Mouse (Mus musculus) stomach, postnatal 0 days (tissue): Measurements from ENCODE around the gene Kcnc3.

ENCODE experiments used
- CTCF ChIP-seq: IDR thresholded peaks from 2 replicates; pipeline ENCODE4 v1.5.1; 2016; ENCODE audit warnings: antibody characterized with exemption, low read depth, mild to moderate bottlenecking, moderate library complexity
- EP300 ChIP-seq: optimal IDR thresholded peaks from 2 replicates; pipeline ENCODE3; 2016; ENCODE audit warnings: antibody characterized with exemption

GRCm38 (mm10) chr7:44615987-44616386 is 25.5 kb downstream of the Kcnc3 start:
- TF ChIP-seq CTCF (no peak), EP300 (no peak)
